Mouse (Mus musculus) urinary bladder, postnatal 14 days (tissue): Measurements from ENCODE around the gene Gcfc2.
A peak's percentile ranks its signal among the peaks of the same experiment; 100 is the strongest.

Experiments used
- DNase-seq: peaks from one replicate; pipeline ENCODE4 v3.0.0; 2021; ENCODE audit warnings: low spot score

Gcfc2 gene

GRCm38 (mm10) chr6:81979286-81979685 lies 55.8 kb downstream of the Gcfc2 start:
- no peak for DNase-seq

GRCm38 (mm10) chr6:81986171-81986570 lies 62.7 kb downstream of the Gcfc2 start:
- DNase-seq = no peak

GRCm38 (mm10) chr6:81986599-81986998 lies 63.1 kb downstream of the Gcfc2 start:
- DNase-seq = peak; percentile 0

GRCm38 (mm10) chr6:81987010-81987409 lies 63.5 kb downstream of the Gcfc2 start:
- peak; percentile 82 for DNase-seq

- peak; percentile 19 for DNase-seq
Observed at GRCm38 (mm10) chr6:81987580-81987979, 64.1 kb downstream of the Gcfc2 start.

- no peak for DNase-seq
Observed at GRCm38 (mm10) chr6:81988341-81988740, 64.9 kb downstream of the Gcfc2 start.

- DNase-seq = no peak
Observed at GRCm38 (mm10) chr6:81990049-81990810, 66.8 kb downstream of the Gcfc2 start.
